Comparison of ENCODE assay signal across 8 mouse cellular contexts in genomic region chr5:117286831-117287822, GRCm38 (mm10). TPM values are rescaled to one million over a fixed set of nuclear protein-coding genes. Genes with fewer than 3 reads are reported as not detected.
DNase-seq lines count a peak whose midpoint lies in the region; ATAC-seq lines count a peak whose summit lies in the region.

TSS of gene Pebp1 (minus strand) at chr5:117287625.

- peak within 1 kb of the TSS; percentile 89 for H3K9ac ChIP-seq in intestine, embryonic 14.5 days (ENCODE audit: low read length)

- no peaks in the 10 kb centered on the region for H3K27me3 ChIP-seq in intestine, embryonic 14.5 days (replicated peaks; ENCODE audit: control insufficient read depth, insufficient read depth, low read length)

- intact Hi-C loops in left cerebral cortex, postnatal 14 days (cut with DNase I), result loop anchor here (5.0 kb wide), 1 partner anchor 80 kb away; no protein-coding TSS in a partner anchor

- H3K36me3 ChIP-seq in intestine, embryonic 14.5 days (ENCODE audit: control insufficient read depth, insufficient read depth, low read length), result peaks cover 31% of the 10 kb centered on the region

- peak; percentile 98 to 99 for DNase-seq in adrenal gland, adult (ENCODE audit: inconsistent age in 2 of 2, low spot score in 1 of 2)
- DNase-seq in embryo, embryonic 10.5 days (ENCODE audit: low spot score), result peak; percentile 98
- peak; percentile 95 for DNase-seq in gastrocnemius, postnatal 25 days
- DNase-seq in intestine, embryonic 14.5 days (ENCODE audit: low spot score), result peak; percentile 96
- DNase-seq in left cerebral cortex, postnatal 14 days (ENCODE audit: low spot score in 2 of 2), result peak; percentile 92 to 96
- DNase-seq in mesoderm, embryonic 11.5 days (ENCODE audit: low read depth, low spot score), result peak; percentile 97
- DNase-seq in right cerebral cortex, postnatal 36 days (ENCODE audit: low spot score in 2 of 2), result peak; percentile 91 to 92
- DNase-seq in yolk sac, embryonic 10.5 days (ENCODE audit: low spot score), result peak; percentile 94

- under 1% methylated on average over 75 of the region's 77 CpGs for WGBS in intestine, embryonic 14.5 days

- peak; percentile 94 for ATAC-seq in intestine, embryonic 14.5 days (replicated peaks; ENCODE audit: low FRiP score, low TSS enrichment, low read depth)

- H3K9me3 ChIP-seq in intestine, embryonic 14.5 days (ENCODE audit: control insufficient read depth, low read length), result no peaks in the 10 kb centered on the region

- H3K4me2 ChIP-seq in intestine, embryonic 14.5 days (ENCODE audit: low read length), result peak within 1 kb of the TSS; percentile 69

- H3K27ac ChIP-seq in intestine, embryonic 14.5 days (ENCODE audit: low read depth), result peak within 1 kb of the TSS; percentile 54

- H3K4me3 ChIP-seq in intestine, embryonic 14.5 days (ENCODE audit: low read depth, low read length), result peak within 1 kb of the TSS; percentile 73

- H3K4me1 ChIP-seq in intestine, embryonic 14.5 days (replicated peaks; ENCODE audit: control insufficient read depth, insufficient read depth, low read length), result peaks cover 13% of the 10 kb centered on the region

RNA-seq across cellular contexts. Expression of gene Pebp1, which starts in this region (rescaled TPM):
- 100 to 1,000 TPM; 289 to 323 TPM for total RNA-seq in gastrocnemius, postnatal 25 days (2021)
- 747 and 803 TPM in 2 replicates for polyA plus RNA-seq in intestine, embryonic 14.5 days (2014; fragmentation: Nextera tagmentation; extraction: Ambion mirVana)
- total RNA-seq in left cerebral cortex, postnatal 14 days (2021), result 100 to 1,000 TPM; 801 to 831 TPM

Comparison
In these comparisons a context has a peak if more than half of its experiments do, and no peak if none do; other contexts are left out.
1. Peak in every context shown above with its lines: DNase-seq, ATAC-seq, H3K4me3 ChIP-seq and H3K27ac ChIP-seq.